Mouse (Mus musculus) E14TG2a.4 (cell line): Measurements from ENCODE around the gene Dnph1.

ENCODE experiments used
- H3K27me3 ChIP-seq: 2 replicates; pipeline ENCODE4 v1.6.1; 2014; ENCODE audit warnings: low read length, control low read depth; ENCODE audit not compliant: insufficient read depth
- H3K36me3 ChIP-seq: 2 replicates; pipeline ENCODE4 v1.6.1; 2014; ENCODE audit warnings: low read length, control low read depth; ENCODE audit not compliant: insufficient read depth
- H3K4me1 ChIP-seq: replicated peaks from 2 replicates; pipeline ENCODE4 v1.6.1; 2014; ENCODE audit warnings: low read depth, low read length, control low read depth
- H3K4me3 ChIP-seq: replicated peaks from 2 replicates; pipeline ENCODE4 v1.5.1; 2014; ENCODE audit warnings: mild to moderate bottlenecking, low read length
- H3K9me3 ChIP-seq: 2 replicates; pipeline ENCODE4 v1.6.1; 2014; ENCODE audit warnings: low read length, control low read depth
- CTCF ChIP-seq: conservative IDR thresholded peaks from 2 replicates; pipeline ENCODE4 v1.5.1; 2014; ENCODE audit warnings: low read length
- NANOG ChIP-seq: IDR thresholded peaks from 2 replicates; pipeline ENCODE4 v1.6.1; 2014; ENCODE audit warnings: borderline replicate concordance, low read length, mixed read lengths
- POU5F1 ChIP-seq: IDR thresholded peaks from 2 replicates; pipeline ENCODE4 v1.6.1; 2014; ENCODE audit warnings: low read length, borderline replicate concordance

Gene Dnph1

GRCm38 (mm10) chr17:46546591-46546990, 50.1 kb downstream of the Dnph1 start:
- TF ChIP-seq CTCF: no peak
- TF ChIP-seq NANOG: no peak
- no peak for TF ChIP-seq POU5F1

GRCm38 (mm10) chr17:46546995-46547394, 50.5 kb downstream of the Dnph1 start:
- Histone ChIP-seq H3K4me1 (peaks cover 55% of the 10 kb centered on the region), H3K27me3 (peaks cover 44% of the 10 kb centered on the region), H3K36me3 (peaks cover 38% of the 10 kb centered on the region), H3K4me3 (peak overlapping the region; percentile 76), H3K9me3 (no peaks in the 10 kb centered on the region)
- no peak for TF ChIP-seq CTCF
- TF ChIP-seq POU5F1: no peak
- no peak for TF ChIP-seq NANOG

More at GRCm38 (mm10) chr17:46546591-46546990, 50.1 kb downstream of the Dnph1 start:
- H3K27me3 ChIP-seq: peaks cover 48% of the 10 kb centered on the region
- peak overlapping the region; percentile 76 for H3K4me3 ChIP-seq
- H3K4me1 ChIP-seq: peaks cover 53% of the 10 kb centered on the region
- no peaks in the 10 kb centered on the region for H3K9me3 ChIP-seq
- peaks cover 34% of the 10 kb centered on the region for H3K36me3 ChIP-seq

GRCm38 (mm10) chr17:46547923-46548322, 51.4 kb downstream of the Dnph1 start:
- peaks cover 44% of the 10 kb centered on the region for H3K36me3 ChIP-seq
- H3K4me1 ChIP-seq: peaks cover 63% of the 10 kb centered on the region
- peak overlapping the region; percentile 43; the same call in 1 of the 2 replicates for H3K4me3 ChIP-seq
- H3K27me3 ChIP-seq: peaks cover 37% of the 10 kb centered on the region
- TF ChIP-seq POU5F1 (no peak), CTCF (no peak), NANOG (no peak)
- no peaks in the 10 kb centered on the region for H3K9me3 ChIP-seq

- peaks cover 64% of the 10 kb centered on the region for H3K4me1 ChIP-seq
- TF ChIP-seq POU5F1: no peak
- TF ChIP-seq CTCF: no peak
- TF ChIP-seq NANOG: no peak
- peak overlapping the region; percentile 43; the same call in 1 of the 2 replicates for H3K4me3 ChIP-seq
- H3K9me3 ChIP-seq: no peaks in the 10 kb centered on the region
- H3K36me3 ChIP-seq: peaks cover 44% of the 10 kb centered on the region
- H3K27me3 ChIP-seq: peaks cover 33% of the 10 kb centered on the region
These were observed 52.2 kb downstream of the Dnph1 start for GRCm38 (mm10) chr17:46548741-46549140.

GRCm38 (mm10) chr17:46549193-46549592, 52.7 kb downstream of the Dnph1 start:
- Histone ChIP-seq H3K9me3 (no peaks in the 10 kb centered on the region), H3K4me3 (no peak overlapping the region), H3K27me3 (peaks cover 33% of the 10 kb centered on the region), H3K4me1 (peaks cover 68% of the 10 kb centered on the region), H3K36me3 (peaks cover 46% of the 10 kb centered on the region)
- TF ChIP-seq CTCF: peak; percentile 69
- no peak for TF ChIP-seq NANOG
